Comparison of ENCODE assay signal across 28 mouse cellular contexts in genomic region chr6:134134821-134135323, GRCm38 (mm10).
DNase-seq lines count a peak whose midpoint lies in the region; ATAC-seq lines count a peak whose summit lies in the region.
"Had no signal": no experiment of that assay in that cellular context is flagged by ENCODE, and none has a peak within 500 bp of the region (broad histone marks: within the 10 kb centered on the region; RNA-seq: fewer than 3 reads in every experiment).

No protein-coding gene starts in this region.

- peaks cover 2% of the 10 kb centered on the region; the same call in 1 of the 2 replicates for H3K4me1 ChIP-seq in embryonic facial prominence, embryonic 12.5 days
- H3K4me1 ChIP-seq in embryonic facial prominence, embryonic 10.5 days: no peaks in the 10 kb centered on the region
- H3K4me1 ChIP-seq: midbrain, embryonic 10.5 days; midbrain, embryonic 15.5 days had no signal

- no peak for DNase-seq in embryonic facial prominence, embryonic 10.5 days (ENCODE audit: low spot score)
- peak; percentile 55 for DNase-seq in 416B (ENCODE audit: low read depth)
- DNase-seq in cerebellum, adult 9-11 months: no peak
- no peak for DNase-seq in urinary bladder, postnatal 25 days (ENCODE audit: low spot score)
- DNase-seq: adrenal gland, adult 2 months; adrenal gland, postnatal 36 days; cerebellum, adult 8-10 months; cerebellum, postnatal 36 days; embryo, embryonic 11 days; gastrocnemius, postnatal 10 days; kidney, postnatal 14 days; lung, postnatal 36 days; retina, postnatal 1 day; right cerebral cortex, postnatal 25 days had no signal

- peak; percentile 60; the same call in 1 of the 2 replicates for ATAC-seq in embryonic facial prominence, embryonic 12.5 days (ENCODE audit: insufficient number of reproducible peaks, insufficient read depth, low FRiP score, low TSS enrichment)
- peak; percentile 71 for ATAC-seq in granulocyte monocyte progenitor cell, adult 5-6 weeks (replicated peaks; ENCODE audit: poor library complexity, severe bottlenecking)
- peak; percentile 56 for ATAC-seq in megakaryocyte progenitor cell, adult 5-6 weeks (replicated peaks; ENCODE audit: poor library complexity)
- ATAC-seq: forebrain, embryonic 16.5 days; intestine, postnatal 0 days; midbrain, embryonic 15.5 days had no signal

- H3K9ac ChIP-seq in embryonic facial prominence, embryonic 12.5 days: no peak overlapping the region
- H3K9ac ChIP-seq: hindbrain, embryonic 14.5 days; limb, embryonic 13.5 days; midbrain, embryonic 15.5 days; neural tube, embryonic 15.5 days; stomach, embryonic 15.5 days had no signal

- no peak overlapping the region for H3K4me2 ChIP-seq in embryonic facial prominence, embryonic 12.5 days (replicated peaks)
- H3K4me2 ChIP-seq: heart, embryonic 11.5 days; hindbrain, embryonic 14.5 days; limb, embryonic 13.5 days; midbrain, embryonic 15.5 days; neural tube, embryonic 15.5 days; stomach, embryonic 15.5 days had no signal

- 70% methylated on average over 9 of the region's 9 CpGs for WGBS in embryonic facial prominence, embryonic 12.5 days
- 80% methylated on average over 9 of the region's 9 CpGs for WGBS in embryonic facial prominence, embryonic 10.5 days

- no peak overlapping the region for H3K4me3 ChIP-seq in embryonic facial prominence, embryonic 12.5 days
- H3K4me3 ChIP-seq in embryonic facial prominence, embryonic 10.5 days: no peak overlapping the region
- H3K4me3 ChIP-seq: erythroblast, embryonic 14.5 days; left cerebral cortex, adult 2 months; limb, embryonic 13.5 days; midbrain, embryonic 10.5 days; midbrain, embryonic 15.5 days; neural tube, embryonic 15.5 days; stomach, embryonic 15.5 days had no signal

- no peaks in the 10 kb centered on the region for H3K27me3 ChIP-seq in embryonic facial prominence, embryonic 12.5 days
- no peaks in the 10 kb centered on the region for H3K27me3 ChIP-seq in embryonic facial prominence, embryonic 10.5 days (replicated peaks; ENCODE audit: low read depth, poor library complexity, severe bottlenecking)
- H3K27me3 ChIP-seq: limb, embryonic 13.5 days; midbrain, embryonic 15.5 days; neural tube, embryonic 15.5 days; stomach, embryonic 15.5 days had no signal

- no peaks in the 10 kb centered on the region for H3K9me3 ChIP-seq in embryonic facial prominence, embryonic 12.5 days
- H3K9me3 ChIP-seq in embryonic facial prominence, embryonic 10.5 days: no peaks in the 10 kb centered on the region
- H3K9me3 ChIP-seq: limb, embryonic 13.5 days; midbrain, embryonic 10.5 days; midbrain, embryonic 15.5 days; neural tube, embryonic 15.5 days; stomach, embryonic 15.5 days had no signal

- no peak overlapping the region for H3K27ac ChIP-seq in embryonic facial prominence, embryonic 12.5 days
- no peak overlapping the region for H3K27ac ChIP-seq in embryonic facial prominence, embryonic 10.5 days (replicated peaks)
- H3K27ac ChIP-seq: hindbrain, embryonic 14.5 days; left cerebral cortex, adult 2 months; limb, embryonic 13.5 days; midbrain, embryonic 10.5 days; midbrain, embryonic 15.5 days; neural tube, embryonic 15.5 days; stomach, embryonic 15.5 days had no signal

- peaks cover 8% of the 10 kb centered on the region; the same call in 1 of the 2 replicates for H3K36me3 ChIP-seq in embryonic facial prominence, embryonic 12.5 days
- H3K36me3 ChIP-seq in embryonic facial prominence, embryonic 10.5 days (replicated peaks): peaks cover 42% of the 10 kb centered on the region
- H3K36me3 ChIP-seq: midbrain, embryonic 15.5 days; neural tube, embryonic 15.5 days had no signal
